Mouse (Mus musculus) MEL (cell line): ENCODE data around the gene Med27.

Experiments
- CHD2 ChIP-seq: IDR thresholded peaks from 2 replicates; pipeline ENCODE4 v1.6.1; 2011; ENCODE audit warnings: low read length, improper control_type of control experiment
- CTCF ChIP-seq, 3 experiments: IDR thresholded peaks in 2 of 3; conservative IDR thresholded peaks in 1 of 3; 2 replicates each; pipeline ENCODE4 v1.5.1; 2011 to 2012; ENCODE audit warnings: low read length in 3 of 3, low read depth in 2 of 3, mild to moderate bottlenecking in 2 of 3, improper control_type of control experiment in 1 of 3, inconsistent platforms in 1 of 3, mixed read lengths in 1 of 3, moderate library complexity in 1 of 3; ENCODE audit not compliant: control insufficient read depth in 1 of 3, insufficient read depth in 1 of 3, poor library complexity in 1 of 3, severe bottlenecking in 1 of 3
- E2F4 ChIP-seq: IDR thresholded peaks from 2 replicates; pipeline ENCODE4 v1.6.1; 2011; ENCODE audit warnings: low read depth, low read length, improper control_type of control experiment, borderline replicate concordance
- EP300 ChIP-seq, 2 experiments: IDR thresholded peaks; 2 replicates each; pipeline ENCODE4 v1.6.1; 2011; ENCODE audit warnings: improper control_type of control experiment in 2 of 2, low read length in 2 of 2, low read depth in 1 of 2, mild to moderate bottlenecking in 1 of 2
- GATA1 ChIP-seq: IDR thresholded peaks from 2 replicates; pipeline ENCODE4 v1.6.1; 2011; ENCODE audit warnings: low read depth, low read length, improper control_type of control experiment
- KAT2A ChIP-seq: conservative IDR thresholded peaks from 2 replicates; pipeline ENCODE4 v1.6.1; 2012; ENCODE audit warnings: low read depth, low read length, improper control_type of control experiment, inconsistent platforms
- MAFK ChIP-seq: IDR thresholded peaks from 2 replicates; pipeline ENCODE4 v1.6.1; 2011; ENCODE audit warnings: low read depth, mild to moderate bottlenecking, low read length, improper control_type of control experiment, borderline replicate concordance
- MEF2A ChIP-seq: IDR thresholded peaks from 2 replicates; pipeline ENCODE4 v1.6.1; 2014; ENCODE audit warnings: low read depth, mild to moderate bottlenecking, inconsistent platforms, low read length, improper control_type of control experiment; ENCODE audit not compliant: poor library complexity, insufficient replicate concordance, severe bottlenecking; ENCODE audit errors: extremely low read depth
- MYC ChIP-seq: IDR thresholded peaks from 2 replicates; pipeline ENCODE4 v1.6.1; 2011; ENCODE audit warnings: low read depth, mild to moderate bottlenecking, low read length, improper control_type of control experiment, moderate library complexity
- NRF1 ChIP-seq: IDR thresholded peaks from 2 replicates; pipeline ENCODE4 v1.6.1; 2014; ENCODE audit warnings: low read depth, mild to moderate bottlenecking, inconsistent platforms, low read length, improper control_type of control experiment, moderate library complexity; ENCODE audit not compliant: poor library complexity, insufficient read depth, severe bottlenecking
- POLR2A ChIP-seq, 2 experiments: IDR thresholded peaks; 2 replicates each; pipeline ENCODE4 v1.6.1; 2011 to 2012; ENCODE audit warnings: low read length in 2 of 2, mild to moderate bottlenecking in 2 of 2, control low read depth in 1 of 2, improper control_type of control experiment in 1 of 2, low read depth in 1 of 2, moderate library complexity in 1 of 2; ENCODE audit not compliant: control insufficient read depth in 1 of 2, insufficient read depth in 1 of 2, poor library complexity in 1 of 2
- SMC3 ChIP-seq: IDR thresholded peaks from 2 replicates; pipeline ENCODE4 v1.6.1; 2011; ENCODE audit warnings: low read depth, low read length, improper control_type of control experiment
- TBP ChIP-seq: IDR thresholded peaks from 2 replicates; pipeline ENCODE4 v1.8.0; 2011; ENCODE audit warnings: low read depth, low read length, improper control_type of control experiment
- ZNF384 ChIP-seq: IDR thresholded peaks from 2 replicates; pipeline ENCODE4 v1.6.1; 2012; ENCODE audit warnings: low read depth, mild to moderate bottlenecking, inconsistent platforms, low read length, improper control_type of control experiment

DNA sequence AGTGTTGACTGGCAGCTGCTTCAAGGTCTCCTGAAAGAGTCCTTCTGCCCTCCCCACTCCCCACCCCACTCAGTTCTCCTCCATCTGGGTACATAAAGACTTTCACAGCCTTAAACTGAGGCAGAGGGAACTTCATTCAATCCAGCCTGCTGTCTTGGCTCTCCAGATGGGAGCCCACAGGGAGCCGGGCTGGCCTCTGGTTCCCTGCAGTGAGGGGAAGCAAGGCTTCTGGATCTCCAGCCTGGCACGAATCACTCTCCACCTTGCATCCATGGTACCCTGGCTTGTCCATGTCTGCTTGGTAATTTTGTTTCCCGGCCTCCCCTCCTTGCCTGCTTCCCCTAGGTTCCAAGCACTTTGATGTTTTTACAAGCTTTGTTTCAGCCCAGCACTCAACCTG lies 172.8 kb downstream of the Med27 start:
- TF ChIP-seq NRF1 (no peak), MEF2A (no peak), MAFK (no peak), TBP (no peak), GATA1 (no peak), ZNF384 (no peak), POLR2A (IDR thresholded peaks at IDR 0.05; ENCODE audit: control insufficient read depth in 1 of 2, insufficient read depth in 1 of 2, low read depth in 1 of 2, low read length in 2 of 2, poor library complexity in 1 of 2) (no peak), EP300 (IDR thresholded peaks at IDR 0.05; ENCODE audit: low read depth in 1 of 2, low read length in 2 of 2) (no peak), MYC (no peak), CTCF (IDR thresholded peaks at IDR 0.05 in 2 of 3, conservative IDR thresholded peaks at IDR 0.05 in 1 of 3; ENCODE audit: control insufficient read depth in 1 of 3, insufficient read depth in 1 of 3, low read depth in 2 of 3, low read length in 3 of 3, poor library complexity in 1 of 3, severe bottlenecking in 1 of 3) (no peak), KAT2A (no peak), CHD2 (no peak), SMC3 (no peak), E2F4 (no peak)
